Mouse (Mus musculus) hindbrain, postnatal 0 days (tissue): ENCODE data around the gene Syt1. TPM values are rescaled to one million over a fixed set of nuclear protein-coding genes. Genes with fewer than 3 reads are reported as not detected.
A peak's percentile ranks its signal among the peaks of the same experiment; 100 is the strongest.

Source experiments
- ATAC-seq: fragments of 200-750 bp; cut with Nextera tagmentation; 2 replicates; pipeline ENCODE4 v1.8.0; 2017; ENCODE audit warnings: mild to moderate bottlenecking, moderate TSS enrichment, moderate library complexity
- DNase-seq: peaks from one replicate; pipeline ENCODE4 v3.0.0-alpha.2; 2015; ENCODE audit warnings: low spot score
- H3K27ac ChIP-seq: fragments of 300-500 bp; sonication (generic); 2 replicates; pipeline ENCODE4 v1.5.1; 2014; ENCODE audit warnings: mild to moderate bottlenecking
- H3K27me3 ChIP-seq: fragments of 300-500 bp; sonication (generic); 2 replicates; pipeline ENCODE4 v1.6.1; 2014; ENCODE audit warnings: low read length, mixed read lengths; ENCODE audit not compliant: insufficient read depth
- H3K36me3 ChIP-seq: fragments of 300-500 bp; sonication (generic); 2 replicates; pipeline ENCODE4 v1.6.1; 2014; ENCODE audit warnings: low read length, mixed read lengths; ENCODE audit not compliant: insufficient read depth
- H3K4me1 ChIP-seq: fragments of 300-500 bp; sonication (generic); 2 replicates; pipeline ENCODE4 v1.6.1; 2014; ENCODE audit warnings: antibody characterized with exemption, low read length, mixed read lengths; ENCODE audit not compliant: insufficient read depth
- H3K4me2 ChIP-seq: fragments of 300-500 bp; sonication (generic); 2 replicates; pipeline ENCODE4 v1.6.1; 2014; ENCODE audit warnings: low read depth, mild to moderate bottlenecking, low read length, moderate library complexity, mixed read lengths
- H3K4me3 ChIP-seq: fragments of 300-500 bp; sonication (generic); 2 replicates; pipeline ENCODE4 v1.5.1; 2014; ENCODE audit warnings: low read length
- H3K9ac ChIP-seq: fragments of 300-500 bp; sonication (generic); replicated peaks from 2 replicates; pipeline ENCODE4 v1.6.1; 2014; ENCODE audit warnings: mild to moderate bottlenecking, low read length, moderate library complexity, mixed read lengths
- H3K9me3 ChIP-seq: fragments of 300-500 bp; sonication (generic); 2 replicates; pipeline ENCODE4 v1.6.1; 2016; ENCODE audit warnings: low read length, mixed read lengths
- CTCF ChIP-seq: IDR thresholded peaks from 2 replicates; pipeline ENCODE4 v1.5.1; 2016; ENCODE audit warnings: antibody characterized with exemption, control low read depth, low read depth
- WGBS: fragments of 180-500 bp; shearing (Covaris S2); extraction: QIAGEN DNeasy Blood & Tissue Kit; methylation state at CpG from one replicate; pipeline ENCODE4 v1.1.7; 2014; 5-methylcytosine and 5-hydroxymethylcytosine counted together
- polyA plus RNA-seq: library from polyadenylated mRNA; unstranded; fragments of >200 nt; fragmentation: Nextera tagmentation; extraction: Ambion mirVana; gene quantifications from 2 replicates; pipeline ENCODE4 v1.2.1, GENCODE M21; 2015
- total RNA-seq: library from RNA; depleted of rRNA; stranded (reverse); fragments of >200 nt; gene quantifications from 2 replicates; pipeline ENCODE4 v1.2.3, GENCODE M21; 2014

The Syt1 gene
- total and polyA plus RNA-seq, 2 experiments from 2014 or later: 96.1 to 147 TPM

- Histone ChIP-seq H3K27ac (no peak overlapping the region), H3K9ac (no peak overlapping the region), H3K36me3 (no peaks in the 10 kb centered on the region), H3K4me2 (no peak overlapping the region), H3K4me3 (no peak overlapping the region), H3K27me3 (no peaks in the 10 kb centered on the region), H3K9me3 (no peaks in the 10 kb centered on the region), H3K4me1 (no peaks in the 10 kb centered on the region)
- ATAC-seq: no peak
- no peak for DNase-seq
- WGBS: 91% methylated on average over 3 of the region's 3 CpGs
- no peak for TF ChIP-seq CTCF
Observed at GRCm38 (mm10) chr10:108705658-108706057, 305.1 kb downstream of the Syt1 start.

GRCm38 (mm10) chr10:108701361-108702128 lies 309.2 kb downstream of the Syt1 start:
- peak; percentile 60 for DNase-seq
- Histone ChIP-seq H3K4me3 (no peak overlapping the region), H3K9ac (no peak overlapping the region), H3K27me3 (no peaks in the 10 kb centered on the region), H3K4me1 (no peaks in the 10 kb centered on the region), H3K36me3 (no peaks in the 10 kb centered on the region), H3K9me3 (no peaks in the 10 kb centered on the region), H3K4me2 (peak overlapping the region; percentile 24), H3K27ac (peak overlapping the region; percentile 48; the same call in 1 of the 2 replicates)
- TF ChIP-seq CTCF: no peak
- 22% methylated on average over 14 of the region's 14 CpGs for WGBS
- no peak for ATAC-seq

GRCm38 (mm10) chr10:108699946-108700345 lies 310.8 kb downstream of the Syt1 start, which contains the start of gene Gm5136:
Gm5136 (minus strand) TSS chr10:108700160.
- H3K9ac ChIP-seq: no peak within 1 kb of the TSS
- no peak within 1 kb of the TSS for H3K27ac ChIP-seq
- no peak for ATAC-seq
- WGBS: 100% methylated on average over 9 of the region's 9 CpGs
- no peaks in the 10 kb centered on the region for H3K9me3 ChIP-seq
- no peak within 1 kb of the TSS; the same call in 1 of the 2 replicates for H3K4me2 ChIP-seq
- H3K27me3 ChIP-seq: no peaks in the 10 kb centered on the region
- no peak for TF ChIP-seq CTCF
- H3K4me1 ChIP-seq: no peaks in the 10 kb centered on the region
- H3K36me3 ChIP-seq: no peaks in the 10 kb centered on the region
- DNase-seq: no peak
- no peak within 1 kb of the TSS for H3K4me3 ChIP-seq

DNA sequence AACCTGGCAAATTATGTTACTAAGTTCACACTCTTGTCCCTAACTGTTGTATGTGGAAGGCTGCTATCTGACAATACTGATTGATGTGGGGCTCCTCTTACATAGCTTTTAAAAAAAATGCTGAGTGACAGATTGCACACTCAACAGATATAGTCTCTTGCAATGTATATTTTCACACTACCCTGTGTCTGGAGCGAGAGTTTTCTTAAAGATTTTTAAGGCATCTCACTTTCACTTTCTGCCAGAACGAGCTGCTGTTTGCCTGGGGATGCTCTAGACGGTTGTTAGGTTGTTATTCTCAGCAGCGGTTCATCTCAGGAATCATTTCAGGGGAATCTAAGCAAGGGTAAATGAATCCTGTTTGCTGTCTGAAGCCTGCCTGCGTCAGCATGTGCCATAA lies 313.7 kb downstream of the Syt1 start:
- ATAC-seq (no peak), DNase-seq (peak; percentile 9)
- Histone ChIP-seq H3K27ac (no peak overlapping the region), H3K4me3 (no peak overlapping the region), H3K4me2 (no peak overlapping the region), H3K36me3 (no peaks in the 10 kb centered on the region), H3K4me1 (no peaks in the 10 kb centered on the region), H3K9ac (no peak overlapping the region), H3K27me3 (no peaks in the 10 kb centered on the region), H3K9me3 (no peaks in the 10 kb centered on the region)
- WGBS: 60% methylated on average over 5 of the region's 5 CpGs
- no peak for TF ChIP-seq CTCF

DNA sequence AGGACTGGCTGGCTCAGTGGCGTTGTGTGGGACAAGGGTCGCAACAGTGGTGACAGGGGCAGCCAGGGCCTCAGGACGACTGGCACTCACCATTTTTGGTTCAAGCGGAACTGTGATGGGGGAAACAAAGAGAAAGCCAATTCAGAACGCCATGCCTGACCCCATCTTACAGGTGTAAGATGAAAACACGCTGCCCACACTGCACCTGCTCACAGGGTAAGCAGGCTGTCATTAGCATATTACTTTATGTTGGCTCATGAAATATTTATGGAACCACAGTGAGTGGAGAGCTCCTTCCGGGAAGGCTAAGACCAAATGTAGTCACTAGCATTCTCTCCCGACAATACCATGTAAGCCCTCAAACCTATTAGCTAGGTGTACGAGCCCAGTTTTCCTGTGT lies 319.8 kb downstream of the Syt1 start:
- no peaks in the 10 kb centered on the region for H3K4me1 ChIP-seq
- DNase-seq: no peak
- H3K9ac ChIP-seq: no peak overlapping the region
- no peaks in the 10 kb centered on the region for H3K36me3 ChIP-seq
- H3K9me3 ChIP-seq: no peaks in the 10 kb centered on the region
- no peak overlapping the region for H3K4me3 ChIP-seq
- 51% methylated on average over 9 of the region's 9 CpGs for WGBS
- H3K27ac ChIP-seq: no peak overlapping the region
- H3K27me3 ChIP-seq: no peaks in the 10 kb centered on the region
- no peak overlapping the region for H3K4me2 ChIP-seq
- ATAC-seq: no peak
- TF ChIP-seq CTCF: no peak

- no peak for DNase-seq
- no peak overlapping the region for H3K9ac ChIP-seq
- WGBS: 73% methylated on average over 4 of the region's 4 CpGs
- H3K27me3 ChIP-seq: no peaks in the 10 kb centered on the region
- no peak overlapping the region for H3K4me3 ChIP-seq
- no peaks in the 10 kb centered on the region for H3K4me1 ChIP-seq
- no peak for TF ChIP-seq CTCF
- H3K4me2 ChIP-seq: no peak overlapping the region
- H3K36me3 ChIP-seq: no peaks in the 10 kb centered on the region
- no peaks in the 10 kb centered on the region for H3K9me3 ChIP-seq
- ATAC-seq: no peak
- no peak overlapping the region for H3K27ac ChIP-seq
Observed at GRCm38 (mm10) chr10:108686696-108687095, 324.1 kb downstream of the Syt1 start.
